Mouse (Mus musculus) bone marrow macrophage, adult 2 months (primary cell): ENCODE measurements at regions not wholly inside any gene's neighbourhood (a gene's known extent, or its start where the extent isn't known, plus 50 kb on each side); places are given as distances from the start of the nearest gene placed in this dataset.

Source experiments
- CTCF ChIP-seq: IDR thresholded peaks from 2 replicates; pipeline ENCODE4 v1.5.1; 2012; ENCODE audit warnings: low read depth, mild to moderate bottlenecking, low read length, moderate library complexity
- POLR2A ChIP-seq: IDR thresholded peaks from 2 replicates; pipeline ENCODE4 v1.6.1; 2012; ENCODE audit warnings: mild to moderate bottlenecking, low read depth, low read length, borderline replicate concordance

DNA sequence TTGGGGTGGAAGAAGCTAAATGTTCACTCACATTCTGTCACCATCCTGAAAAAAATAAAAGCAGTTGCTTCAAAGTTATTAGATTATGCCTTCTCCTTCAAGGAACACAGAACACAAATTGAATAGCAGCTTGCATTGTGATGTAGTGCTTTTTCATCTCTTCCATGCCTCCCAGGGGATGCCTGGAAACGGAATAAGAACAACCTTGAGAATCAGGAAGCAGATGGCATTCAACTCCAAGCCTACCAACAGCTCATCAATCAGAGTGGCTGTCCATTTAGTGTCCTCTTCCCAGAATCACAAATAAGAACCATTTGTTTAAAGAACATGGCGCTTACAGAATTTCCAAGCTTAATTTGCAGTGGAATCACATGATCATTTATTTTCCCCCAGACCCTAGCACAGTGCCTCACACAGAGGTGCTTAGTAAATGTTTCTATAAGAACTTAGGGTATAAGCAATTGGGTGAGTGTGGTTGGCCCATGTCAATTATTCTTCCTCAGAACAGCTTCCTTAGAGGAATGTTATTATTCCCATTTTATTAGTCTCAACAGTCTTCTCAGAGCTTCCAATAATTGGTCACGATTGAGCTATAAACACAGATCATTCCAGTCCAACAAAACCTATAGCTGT is 70.6 kb upstream of the C1qtnf7 start:
- TF ChIP-seq CTCF (no peak), POLR2A (no peak)
